Mouse (Mus musculus) E14TG2a.4 (cell line): ENCODE data around the gene Arih2.
A peak's percentile ranks its signal among the peaks of the same experiment; 100 is the strongest.

Source experiments
- CTCF ChIP-seq: conservative IDR thresholded peaks from 2 replicates; pipeline ENCODE4 v1.5.1; 2014; ENCODE audit warnings: low read length
- NANOG ChIP-seq: IDR thresholded peaks from 2 replicates; pipeline ENCODE4 v1.6.1; 2014; ENCODE audit warnings: borderline replicate concordance, low read length, mixed read lengths
- POU5F1 ChIP-seq: IDR thresholded peaks from 2 replicates; pipeline ENCODE4 v1.6.1; 2014; ENCODE audit warnings: low read length, borderline replicate concordance

- TF ChIP-seq CTCF (peak; percentile 84), NANOG (no peak), POU5F1 (no peak)
Observed at GRCm38 (mm10) chr9:108669875-108670274, 20.7 kb upstream of the Arih2 start.
